22 mouse cellular contexts compared by ENCODE assay signal in genomic region chr17:57227468-57227867, GRCm38 (mm10). TPM values are rescaled to one million over a fixed set of nuclear protein-coding genes. Genes with fewer than 3 reads are reported as not detected.
A peak's percentile ranks its signal among the peaks of the same experiment; 100 is the strongest.
DNase-seq lines count a peak whose midpoint lies in the region; ATAC-seq and TF ChIP-seq lines count a peak whose summit lies in the region.
"Had no signal": no experiment of that assay in that cellular context is flagged by ENCODE, and none has a peak within 500 bp of the region (broad histone marks: within the 10 kb centered on the region; RNA-seq: fewer than 3 reads in every experiment).

No protein-coding gene starts in this region.

- peak; percentile 64 for DNase-seq in liver, adult 2 months (ENCODE audit: extremely low read depth, low read depth, low spot score)
- DNase-seq in liver = no peak
- no peak for DNase-seq in liver, embryonic 14.5 days (ENCODE audit: low read depth in 3 of 3, low spot score in 3 of 3)
- no peak for DNase-seq in left cerebral cortex, adult 9 months (ENCODE audit: low spot score in 2 of 2)
- no peak for DNase-seq in spleen, postnatal 10 days (ENCODE audit: low spot score in 2 of 2)
- DNase-seq: cerebellum, adult 11-12 months; cerebellum, adult 9-11 months; cerebellum, postnatal 36 days had no signal

- no peak for TF ChIP-seq POLR2A in liver, adult 2 months (IDR thresholded peaks at IDR 0.05; ENCODE audit: extremely low read depth, insufficient read depth, low read length)
- TF ChIP-seq POLR2A in bone marrow, adult 2 months (IDR thresholded peaks at IDR 0.05; ENCODE audit: borderline replicate concordance, control insufficient read depth, low read depth, low read length) = no peak

- H3K4me3 ChIP-seq in liver, adult 2 months (ENCODE audit: insufficient read depth, low read depth, low read length) = peak overlapping the region; percentile 62
- H3K4me3 ChIP-seq in bone marrow, adult 2 months (replicated peaks; ENCODE audit: control insufficient read depth, low read depth, low read length) = peak overlapping the region; percentile 61
- peak overlapping the region; percentile 27; the same call in 1 of the 2 replicates for H3K4me3 ChIP-seq in brown adipose tissue, adult 24 weeks (ENCODE audit: insufficient read depth, low read depth, low read length)
- peak overlapping the region; percentile 36 to 46 for H3K4me3 ChIP-seq in liver, embryonic 14.5 days (ENCODE audit: insufficient read depth in 1 of 2, low read depth in 2 of 2, low read length in 2 of 2)
- H3K4me3 ChIP-seq in heart, embryonic 12.5 days = no peak overlapping the region
- H3K4me3 ChIP-seq: embryonic facial prominence, embryonic 13.5 days; forebrain, embryonic 10.5 days; hindbrain, embryonic 10.5 days had no signal

- WGBS in liver, adult 2 months = 24% methylated on average over 2 of the region's 2 CpGs
- WGBS in bone marrow, adult 2 months = 73% methylated on average over 2 of the region's 2 CpGs
- 75% methylated on average over 2 of the region's 2 CpGs for WGBS in liver, embryonic 14.5 days (ENCODE audit: insufficient replicate concordance)
- 95% methylated on average over 2 of the region's 2 CpGs for WGBS in heart, embryonic 12.5 days

- no peaks in the 10 kb centered on the region for H3K9me3 ChIP-seq in liver, embryonic 14.5 days (ENCODE audit: control insufficient read depth, low read length)
- no peaks in the 10 kb centered on the region for H3K9me3 ChIP-seq in heart, embryonic 12.5 days (replicated peaks)
- H3K9me3 ChIP-seq: embryonic facial prominence, embryonic 13.5 days; forebrain, embryonic 10.5 days; hindbrain, embryonic 10.5 days had no signal

- H3K27ac ChIP-seq in liver, adult 2 months (replicated peaks; ENCODE audit: insufficient read depth, low read depth, low read length) = peak overlapping the region; percentile 85
- peak overlapping the region; percentile 64 for H3K27ac ChIP-seq in bone marrow, adult 2 months (ENCODE audit: control insufficient read depth, insufficient read depth, low read depth, low read length, poor library complexity)
- H3K27ac ChIP-seq in brown adipose tissue, adult 24 weeks (replicated peaks; ENCODE audit: low read depth, low read length) = peak overlapping the region; percentile 47; the same call in 1 of the 2 replicates
- no peak overlapping the region for H3K27ac ChIP-seq in liver, embryonic 14.5 days
- no peak overlapping the region for H3K27ac ChIP-seq in heart, embryonic 12.5 days (ENCODE audit: poor library complexity, severe bottlenecking)
- H3K27ac ChIP-seq: embryonic facial prominence, embryonic 13.5 days; forebrain, embryonic 10.5 days; hindbrain, embryonic 10.5 days; hindbrain, embryonic 14.5 days had no signal

- TF ChIP-seq EP300 in liver, embryonic 14.5 days (IDR thresholded peaks at IDR 0.05; ENCODE audit: low read depth) = no peak

- H3K4me2 ChIP-seq in liver, embryonic 14.5 days (ENCODE audit: low read depth) = peak overlapping the region; percentile 42
- no peak overlapping the region for H3K4me2 ChIP-seq in heart, embryonic 12.5 days
- H3K4me2 ChIP-seq: embryonic facial prominence, embryonic 13.5 days; heart, embryonic 11.5 days; hindbrain, embryonic 14.5 days had no signal

- H3K79me2 ChIP-seq in liver, adult 2 months (ENCODE audit: control insufficient read depth, insufficient read depth, low read length) = peaks cover 8% of the 10 kb centered on the region; the same call in 1 of the 2 replicates

- peaks cover 31% of the 10 kb centered on the region for H3K36me3 ChIP-seq in liver, adult 2 months (ENCODE audit: control insufficient read depth, insufficient read depth, low read length)
- no peaks in the 10 kb centered on the region for H3K36me3 ChIP-seq in liver, embryonic 14.5 days (replicated peaks; ENCODE audit: control insufficient read depth, insufficient read depth, low read depth)
- H3K36me3 ChIP-seq in heart, embryonic 12.5 days = no peaks in the 10 kb centered on the region
- H3K36me3 ChIP-seq: embryonic facial prominence, embryonic 13.5 days; forebrain, embryonic 10.5 days; hindbrain, embryonic 10.5 days had no signal

- TF ChIP-seq CTCF in liver, adult 2 months (IDR thresholded peaks at IDR 0.05; ENCODE audit: low read depth, low read length) = no peak
- no peak for TF ChIP-seq CTCF in bone marrow, adult 2 months (IDR thresholded peaks at IDR 0.05; ENCODE audit: control insufficient read depth, insufficient read depth, low read length)
- TF ChIP-seq CTCF in liver, embryonic 14.5 days (IDR thresholded peaks at IDR 0.05; ENCODE audit: low read depth) = no peak

- ATAC-seq in liver, embryonic 14.5 days (ENCODE audit: insufficient read depth) = no peak
- ATAC-seq in heart, embryonic 12.5 days (ENCODE audit: insufficient number of reproducible peaks, low FRiP score) = no peak
- ATAC-seq: activated CD4-positive, CD25-positive, alpha-beta regulatory T cell, adult 4 months; forebrain, embryonic 14.5 days had no signal

- peak overlapping the region; percentile 80 for H3K9ac ChIP-seq in liver, adult 2 months (ENCODE audit: low read depth, low read length)
- H3K9ac ChIP-seq in liver, embryonic 14.5 days (replicated peaks) = no peak overlapping the region
- H3K9ac ChIP-seq in heart, embryonic 12.5 days = no peak overlapping the region
- H3K9ac ChIP-seq: embryonic facial prominence, embryonic 13.5 days; hindbrain, embryonic 14.5 days had no signal

- no peaks in the 10 kb centered on the region for H3K27me3 ChIP-seq in liver, adult 2 months (ENCODE audit: control insufficient read depth, insufficient read depth, low read length)
- no peaks in the 10 kb centered on the region for H3K27me3 ChIP-seq in liver, embryonic 14.5 days (ENCODE audit: control insufficient read depth, insufficient read depth, low read length)
- H3K27me3 ChIP-seq in heart, embryonic 12.5 days (replicated peaks) = peaks cover 40% of the 10 kb centered on the region
- H3K27me3 ChIP-seq: Patski had no signal

- H3K4me1 ChIP-seq in liver, adult 2 months (ENCODE audit: control insufficient read depth, insufficient read depth, low read length) = peaks cover 64% of the 10 kb centered on the region
- H3K4me1 ChIP-seq in bone marrow, adult 2 months (ENCODE audit: control insufficient read depth, insufficient read depth, low read length) = peaks cover 9% of the 10 kb centered on the region
- H3K4me1 ChIP-seq in brown adipose tissue, adult 24 weeks (ENCODE audit: control insufficient read depth, insufficient read depth, insufficient read length, low read length) = peaks cover 10% of the 10 kb centered on the region
- peaks cover 0 to 25% of the 10 kb centered on the region in 2 experiments for H3K4me1 ChIP-seq in liver, embryonic 14.5 days (replicated peaks; ENCODE audit: control insufficient read depth in 2 of 2, insufficient read depth in 2 of 2, low read length in 1 of 2)
- 0 out of 2 replicates have a peak, but pooled peaks cover 3% of the 10 kb centered on the region for H3K4me1 ChIP-seq in heart, embryonic 12.5 days (replicated peaks)
- H3K4me1 ChIP-seq: embryonic facial prominence, embryonic 13.5 days; forebrain, embryonic 10.5 days had no signal

RNA-seq across cellular contexts. Expression of gene C3, which starts 0.5 kb away (rescaled TPM):
- 5,384 and 7,708 TPM in 2 replicates for total RNA-seq in liver, adult 2 months (2014; rRNA removed)
- 3,773 and 3,833 TPM in 2 replicates for polyA plus RNA-seq in liver, adult 2 months (2012; rRNA removed)
- 68.1 and 221 TPM in 2 replicates for polyA plus RNA-seq in bone marrow, adult 2 months (2011; ENCODE audit: insufficient read depth, insufficient read length, low replicate concordance, missing spikeins)
- 266 and 361 TPM in 2 replicates for polyA plus RNA-seq in brown adipose tissue, adult 24 weeks (2012; ENCODE audit: insufficient read depth, insufficient read length, missing spikeins)
- polyA plus RNA-seq in liver, embryonic 14.5 days (2012; rRNA removed) = 207 and 240 TPM in 2 replicates
- polyA plus RNA-seq in liver, embryonic 14.5 days (2014; fragmentation: Nextera tagmentation; extraction: Ambion mirVana) = 200 and 205 TPM in 2 replicates
- 0.87 and 2.6 TPM in 2 replicates for polyA plus RNA-seq in heart, embryonic 12.5 days (2016; fragmentation: Nextera tagmentation; extraction: Ambion mirVana)

RNA-seq across cellular contexts. Expression of gene Gpr108, which starts 20.8 kb away (rescaled TPM):
- 10.7 and 11.7 TPM in 2 replicates for total RNA-seq in liver, adult 2 months (2014; rRNA removed)
- 19.3 and 23.7 TPM in 2 replicates for polyA plus RNA-seq in liver, adult 2 months (2012; rRNA removed)
- 15.7 and 37.5 TPM in 2 replicates for polyA plus RNA-seq in bone marrow, adult 2 months (2011; ENCODE audit: insufficient read depth, insufficient read length, low replicate concordance, missing spikeins)
- polyA plus RNA-seq in brown adipose tissue, adult 24 weeks (2012; ENCODE audit: insufficient read depth, insufficient read length, missing spikeins) = 36.4 and 36.6 TPM in 2 replicates
- 7.6 and 8.5 TPM in 2 replicates for polyA plus RNA-seq in liver, embryonic 14.5 days (2012; rRNA removed)
- polyA plus RNA-seq in liver, embryonic 14.5 days (2014; fragmentation: Nextera tagmentation; extraction: Ambion mirVana) = 12.0 and 12.8 TPM in 2 replicates
- 24.9 and 27.4 TPM in 2 replicates for polyA plus RNA-seq in heart, embryonic 12.5 days (2016; fragmentation: Nextera tagmentation; extraction: Ambion mirVana)

RNA-seq across cellular contexts. Expression of gene Trip10, which starts 21.8 kb away (rescaled TPM):
- 4.6 and 5.1 TPM in 2 replicates for total RNA-seq in liver, adult 2 months (2014; rRNA removed)
- polyA plus RNA-seq in liver, adult 2 months (2012; rRNA removed) = 4.8 and 7.2 TPM in 2 replicates
- polyA plus RNA-seq in bone marrow, adult 2 months (2011; ENCODE audit: insufficient read depth, insufficient read length, low replicate concordance, missing spikeins) = 7.0 and 15.4 TPM in 2 replicates
- 20.4 and 30.0 TPM in 2 replicates for polyA plus RNA-seq in brown adipose tissue, adult 24 weeks (2012; ENCODE audit: insufficient read depth, insufficient read length, missing spikeins)
- 4.4 and 6.6 TPM in 2 replicates for polyA plus RNA-seq in liver, embryonic 14.5 days (2012; rRNA removed)
- 5.5 and 6.0 TPM in 2 replicates for polyA plus RNA-seq in liver, embryonic 14.5 days (2014; fragmentation: Nextera tagmentation; extraction: Ambion mirVana)
- polyA plus RNA-seq in heart, embryonic 12.5 days (2016; fragmentation: Nextera tagmentation; extraction: Ambion mirVana) = 41.6 and 45.4 TPM in 2 replicates

RNA-seq across cellular contexts. Expression of gene Tnfsf14, which starts 33.5 kb away (rescaled TPM):
- total RNA-seq in liver, adult 2 months (2014; rRNA removed) = 0.27 and 0.28 TPM in 2 replicates
- polyA plus RNA-seq in liver, adult 2 months (2012; rRNA removed) = 0.42 and 0.75 TPM in 2 replicates
- polyA plus RNA-seq in bone marrow, adult 2 months (2011; ENCODE audit: insufficient read depth, insufficient read length, low replicate concordance, missing spikeins) = 7.0 and 12.8 TPM in 2 replicates
- polyA plus RNA-seq in brown adipose tissue, adult 24 weeks (2012; ENCODE audit: insufficient read depth, insufficient read length, missing spikeins) = not detected in 2 replicates
- 1.5 and 1.9 TPM in 2 replicates for polyA plus RNA-seq in liver, embryonic 14.5 days (2012; rRNA removed)
- polyA plus RNA-seq in liver, embryonic 14.5 days (2014; fragmentation: Nextera tagmentation; extraction: Ambion mirVana) = 0.51 and 0.75 TPM in 2 replicates
- polyA plus RNA-seq in heart, embryonic 12.5 days (2016; fragmentation: Nextera tagmentation; extraction: Ambion mirVana) = 0.11 and 0.46 TPM in 2 replicates
- total RNA-seq: gastrocnemius, adult 8-10 months; gastrocnemius, postnatal 4 days; heart, postnatal 25 days had no signal
- polyA plus RNA-seq: embryonic facial prominence, embryonic 13.5 days; forebrain, embryonic 14.5 days; Patski had no signal

RNA-seq across cellular contexts. Expression of gene Vav1, which starts 51.4 kb away (rescaled TPM):
- total RNA-seq in liver, adult 2 months (2014; rRNA removed) = 2.7 and 2.9 TPM in 2 replicates
- polyA plus RNA-seq in liver, adult 2 months (2012; rRNA removed) = 1.3 and 1.9 TPM in 2 replicates
- polyA plus RNA-seq in bone marrow, adult 2 months (2011; ENCODE audit: insufficient read depth, insufficient read length, low replicate concordance, missing spikeins) = 67.9 and 112 TPM in 2 replicates
- 1.3 and 1.5 TPM in 2 replicates for polyA plus RNA-seq in brown adipose tissue, adult 24 weeks (2012; ENCODE audit: insufficient read depth, insufficient read length, missing spikeins)
- 4.6 and 6.9 TPM in 2 replicates for polyA plus RNA-seq in liver, embryonic 14.5 days (2012; rRNA removed)
- 10.7 and 11.0 TPM in 2 replicates for polyA plus RNA-seq in liver, embryonic 14.5 days (2014; fragmentation: Nextera tagmentation; extraction: Ambion mirVana)
- polyA plus RNA-seq in heart, embryonic 12.5 days (2016; fragmentation: Nextera tagmentation; extraction: Ambion mirVana) = 1.6 and 1.7 TPM in 2 replicates
- polyA plus RNA-seq: Patski had no signal

Comparison
In these comparisons a context has a peak if more than half of its experiments do, and no peak if none do; other contexts are left out.
1. H3K27ac ChIP-seq: peak in liver, adult 2 months (single experiment), bone marrow, adult 2 months (single experiment) and brown adipose tissue, adult 24 weeks (single experiment); none in liver, embryonic 14.5 days (single experiment) and heart, embryonic 12.5 days (single experiment).
2. RNA of gene C3, which starts 0.5 kb away (polyA plus RNA-seq): 3,773 to 3,833 TPM in liver, adult 2 months, 266 to 361 TPM in brown adipose tissue, adult 24 weeks, 200 to 240 TPM in liver, embryonic 14.5 days and 68.1 to 221 TPM in bone marrow, adult 2 months; 0.87 to 2.6 TPM in heart, embryonic 12.5 days; every median in the first group is over 10 times any median in the second.